Mouse (Mus musculus) CH12F3 (cell line): ENCODE measurements around the gene Usp32.

Experiments used
- in situ Hi-C: fragments of 300-500 bp; cut with MboI; formaldehyde crosslinking; loops from 2 replicates; pipeline ENCODE4 v1.14.3; 2020; ENCODE audit warnings: low sequenced_read_pairs

Gene Usp32

DNA sequence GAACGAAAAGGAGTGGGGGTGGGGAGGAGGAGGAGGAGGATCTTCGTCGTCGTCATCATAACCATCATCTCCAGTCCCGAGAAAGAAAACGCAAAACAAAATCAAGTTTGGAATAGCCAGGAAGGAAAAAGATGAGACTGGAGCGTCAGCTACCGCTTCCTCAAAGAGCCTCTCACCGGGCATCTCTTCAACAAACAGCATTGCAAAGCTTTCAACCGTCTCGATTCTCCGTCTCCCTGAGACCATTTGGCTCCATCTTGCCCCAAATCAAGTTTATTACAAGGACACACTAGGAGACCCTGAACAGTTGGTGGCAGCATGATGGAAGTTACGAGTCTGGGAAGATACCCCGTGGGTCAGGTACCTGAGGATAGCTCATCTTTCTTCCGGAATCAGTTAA lies 182.8 kb downstream of the Usp32 start:
- in situ Hi-C loops = no loop called here

DNA sequence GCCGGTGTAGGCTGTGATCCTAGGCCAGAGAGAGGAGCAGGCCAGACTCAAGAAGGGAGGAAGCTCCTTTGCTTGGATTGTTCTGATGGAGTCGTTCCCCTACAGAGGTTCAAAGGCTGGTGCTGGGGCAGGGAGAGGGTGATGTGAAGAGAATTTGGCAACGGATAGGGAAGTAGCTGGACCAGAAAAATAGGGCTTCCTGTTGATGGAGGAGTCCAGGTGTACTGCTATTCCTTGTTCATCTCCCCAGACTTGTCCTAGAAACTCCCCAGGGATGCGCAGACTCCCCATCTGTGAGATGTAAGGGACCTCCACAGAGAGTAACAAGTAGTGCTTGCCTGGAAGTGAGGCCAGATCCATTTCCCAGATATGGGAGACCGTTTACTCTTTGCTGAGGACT lies 183.6 kb downstream of the Usp32 start:
- in situ Hi-C loops = no loop called here

GRCm38 (mm10) chr11:84952611-84953010 lies 187.3 kb downstream of the Usp32 start:
- in situ Hi-C loops = no loop called here

DNA sequence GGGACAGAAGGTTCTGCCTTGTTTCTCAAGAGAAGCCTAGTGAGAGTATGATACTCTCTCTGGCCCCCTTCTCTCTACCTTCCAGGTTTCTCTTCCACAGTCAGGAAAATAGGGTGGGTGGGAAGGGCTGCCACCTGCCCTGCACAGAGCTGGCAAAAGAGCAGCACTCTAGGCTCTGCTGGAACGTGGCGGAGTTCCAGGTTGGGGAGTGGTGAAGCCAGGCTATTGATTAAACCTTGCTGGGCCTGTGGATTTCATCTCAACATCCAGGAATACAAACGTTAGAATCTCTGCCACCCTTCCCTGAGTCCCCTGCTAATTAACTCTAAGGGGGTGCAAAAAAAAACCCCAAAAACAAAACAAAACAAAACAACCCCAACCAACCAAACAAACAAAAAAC lies 191.4 kb downstream of the Usp32 start:
- in situ Hi-C loops = no loop called here

DNA sequence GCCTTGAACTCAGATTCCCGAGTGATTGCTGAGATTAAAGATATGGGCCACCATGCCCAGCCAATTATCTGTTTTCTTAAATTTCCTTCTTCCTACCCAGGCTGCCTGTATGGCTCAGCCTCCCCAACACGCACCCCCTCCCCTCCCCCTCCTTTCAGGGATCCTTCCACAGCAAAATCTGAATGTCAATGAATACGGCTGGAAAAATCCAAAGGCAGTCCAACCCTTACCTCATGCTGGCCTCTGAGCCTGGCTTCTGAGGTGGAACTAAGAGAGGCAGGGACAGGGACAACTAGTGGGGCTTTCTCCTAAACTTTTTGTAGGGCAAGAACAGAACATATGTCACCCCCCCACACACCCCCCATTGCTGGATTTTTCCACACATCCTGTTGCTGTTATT lies 191.8 kb downstream of the Usp32 start:
- in situ Hi-C loops = no loop called here

DNA sequence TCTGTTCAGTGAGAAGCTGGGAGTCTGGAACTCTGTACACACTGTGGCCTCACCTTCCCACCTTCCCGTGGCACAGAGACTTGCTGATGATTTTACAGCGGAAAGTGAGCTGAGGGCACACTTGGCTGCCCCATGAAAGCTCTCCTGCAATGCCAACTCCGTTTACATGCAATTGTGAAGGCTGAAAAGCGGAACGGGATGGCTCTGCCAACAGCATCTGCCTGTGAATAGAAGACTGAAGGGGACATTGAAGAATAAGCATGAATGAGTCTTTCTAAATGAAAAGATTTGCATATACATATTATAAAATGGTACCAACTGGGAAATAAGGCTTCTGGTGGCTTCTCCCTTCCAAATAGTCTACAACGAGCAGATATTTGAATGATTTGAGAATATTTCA lies 192.8 kb downstream of the Usp32 start:
- in situ Hi-C loops = no loop called here

DNA sequence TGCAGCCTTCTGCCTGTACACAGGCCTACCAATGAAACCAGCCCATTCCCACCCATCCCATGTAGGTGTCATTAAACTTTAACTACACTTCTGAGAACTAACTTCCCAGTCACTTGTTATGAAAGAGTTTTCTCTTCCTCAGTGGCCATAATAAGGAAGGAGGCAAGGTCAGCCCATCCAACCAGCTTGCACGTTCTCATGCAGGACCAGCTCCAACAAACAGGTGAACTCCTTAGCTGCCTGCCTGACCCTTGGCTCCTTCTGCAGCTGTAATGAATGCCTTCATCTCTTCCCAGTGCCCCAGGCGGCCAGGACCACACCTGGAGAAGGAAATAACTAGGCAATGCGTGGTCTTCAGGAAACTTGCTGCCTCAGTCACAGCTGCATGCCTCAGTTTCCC lies 194.1 kb downstream of the Usp32 start:
- in situ Hi-C loops = no loop called here

GRCm38 (mm10) chr11:84944639-84945435 lies 195.1 kb downstream of the Usp32 start:
- in situ Hi-C loops = no loop called here

GRCm38 (mm10) chr11:84943948-84944347 lies 196.0 kb downstream of the Usp32 start:
- in situ Hi-C loops = no loop called here

GRCm38 (mm10) chr11:84940140-84940539 lies 199.8 kb downstream of the Usp32 start:
- in situ Hi-C loops = no loop called here

DNA sequence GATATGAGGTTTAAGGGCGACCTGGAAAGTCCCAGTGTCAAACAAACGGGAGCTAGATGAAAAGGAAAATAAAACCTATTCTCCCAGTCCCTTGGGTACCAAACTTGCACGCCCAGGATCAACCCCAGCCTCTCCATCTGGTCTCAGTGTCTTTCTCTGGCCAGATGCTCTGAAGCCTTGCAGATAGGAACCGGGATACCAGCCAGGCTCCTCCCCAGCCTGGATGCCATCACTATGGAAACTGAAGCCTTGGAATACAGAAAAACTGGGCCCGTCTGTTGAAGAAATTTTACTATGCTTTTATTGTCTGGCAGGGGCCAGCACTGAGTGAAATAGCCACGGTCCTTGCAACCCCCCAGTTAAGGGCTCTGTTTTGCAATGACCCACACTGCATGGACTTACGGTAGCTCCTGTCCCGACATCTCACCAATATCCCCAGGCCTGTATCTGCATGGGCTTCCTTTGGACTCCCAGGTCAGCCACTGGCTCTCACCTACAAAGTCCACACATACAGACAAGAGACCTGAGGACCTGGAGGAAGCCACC lies 200.4 kb downstream of the Usp32 start:
- in situ Hi-C loops = no loop called here
